Mouse (Mus musculus) hindbrain, embryonic 12.5 days (tissue): ENCODE data around the gene Gm21762. TPM values are rescaled to one million over a fixed set of nuclear protein-coding genes. Genes with fewer than 3 reads are reported as not detected.
"Not testable (repeated sequence)": the region's sequence is repeated elsewhere in the genome, so short reads cannot be mapped to it uniquely, and the experiment has no call there.

ENCODE experiments used
- ATAC-seq: fragments of 200-750 bp; cut with Nextera tagmentation; 2 replicates; pipeline ENCODE4 v1.8.0; 2017; ENCODE audit warnings: moderate TSS enrichment; ENCODE audit not compliant: low FRiP score
- H3K27ac ChIP-seq: fragments of 300-500 bp; sonication (generic); 2 replicates; pipeline ENCODE4 v1.5.1; 2016; ENCODE audit warnings: mild to moderate bottlenecking
- H3K27me3 ChIP-seq: fragments of 300-500 bp; sonication (generic); 2 replicates; pipeline ENCODE4 v1.6.1; 2016; ENCODE audit warnings: mild to moderate bottlenecking
- H3K36me3 ChIP-seq: fragments of 300-500 bp; sonication (generic); 2 replicates; pipeline ENCODE4 v1.6.1; 2016; ENCODE audit warnings: mild to moderate bottlenecking
- H3K4me1 ChIP-seq: fragments of 300-500 bp; sonication (generic); 2 replicates; pipeline ENCODE4 v1.6.1; 2016
- H3K4me2 ChIP-seq: fragments of 300-500 bp; sonication (generic); replicated peaks from 2 replicates; pipeline ENCODE4 v1.6.1; 2016; ENCODE audit warnings: mild to moderate bottlenecking
- H3K4me3 ChIP-seq: fragments of 300-500 bp; sonication (generic); 2 replicates; pipeline ENCODE4 v1.5.1; 2016; ENCODE audit warnings: mild to moderate bottlenecking
- H3K9ac ChIP-seq: fragments of 300-500 bp; sonication (generic); 2 replicates; pipeline ENCODE4 v1.6.1; 2016; ENCODE audit warnings: mild to moderate bottlenecking, moderate library complexity
- H3K9me3 ChIP-seq: fragments of 300-500 bp; sonication (generic); replicated peaks from 2 replicates; pipeline ENCODE4 v1.6.1; 2016; ENCODE audit warnings: mild to moderate bottlenecking
- WGBS: fragments of 180-500 bp; shearing (Covaris S2); methylation state at CpG from one replicate; pipeline ENCODE4 v1.1.7; 2016; 5-methylcytosine and 5-hydroxymethylcytosine counted together
- polyA plus RNA-seq: library from polyadenylated mRNA; unstranded; fragments of >200 nt; fragmentation: Nextera tagmentation; extraction: Ambion mirVana; gene quantifications from 2 replicates; pipeline ENCODE4 v1.2.1, GENCODE M21; 2016

The Gm21762 gene
- polyA plus RNA-seq, 1 experiment from 2014 or later, result not detected

DNA sequence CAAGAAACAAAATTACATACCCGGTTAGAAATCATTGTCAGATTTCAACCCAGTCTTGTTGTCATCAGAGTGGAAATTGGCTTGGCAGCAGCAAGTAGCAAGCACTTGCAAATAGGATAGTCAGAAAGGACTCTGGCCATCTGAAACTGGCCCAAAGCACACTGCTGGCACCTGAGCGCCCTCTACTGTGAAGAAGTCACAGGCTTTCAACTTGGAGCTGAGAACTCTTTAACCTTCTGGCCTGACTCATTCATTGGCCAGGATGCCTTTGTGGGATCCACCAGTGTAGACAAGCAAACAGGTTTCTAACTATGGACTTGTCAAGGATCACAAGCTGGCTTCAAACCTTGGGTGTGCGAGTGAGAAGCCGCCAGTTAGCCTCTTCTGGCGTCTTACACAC, 47.4 kb downstream of the Gm21762 start:
- H3K4me3 ChIP-seq, H3K36me3 ChIP-seq, H3K27ac ChIP-seq, H3K9me3 ChIP-seq, H3K27me3 ChIP-seq, H3K4me2 ChIP-seq, ATAC-seq, H3K4me1 ChIP-seq, H3K9ac ChIP-seq: not testable (repeated sequence)
- 53% methylated on average over 5 of the region's 5 CpGs for WGBS

Other genes starting within 250 kb of the Gm21762 start
- gene Gm36079, start 188.9 kb downstream of the Gm21762 start, polyA plus RNA-seq, result not detected in 2 replicates
- not detected in 2 replicates for gene Gm21188, start 163.8 kb downstream of the Gm21762 start, polyA plus RNA-seq
- not detected in 2 replicates for gene Gm20767, start 75.7 kb downstream of the Gm21762 start, polyA plus RNA-seq
- not detected in 2 replicates for gene Gm21818, start 43.5 kb downstream of the Gm21762 start, polyA plus RNA-seq
- not detected in 2 replicates for gene Gm21731, start 23.2 kb upstream of the Gm21762 start, polyA plus RNA-seq
- gene AF067061, start 47.2 kb upstream of the Gm21762 start, polyA plus RNA-seq, result not detected in 2 replicates
- 0.14 TPM in 1 of 2 replicates, not detected in the other for gene BC147527, start 84.4 kb upstream of the Gm21762 start, polyA plus RNA-seq
- not detected in 2 replicates for gene Tcstv3, start 100.9 kb upstream of the Gm21762 start, polyA plus RNA-seq